Comparison of ENCODE assay signal across 8 mouse cellular contexts in genomic region chr5:137315084-137315903, GRCm38 (mm10). TPM values are rescaled to one million over a fixed set of nuclear protein-coding genes. Genes with fewer than 3 reads are reported as not detected.
DNase-seq lines count a peak whose midpoint lies in the region; ATAC-seq lines count a peak whose summit lies in the region.

No protein-coding gene starts in this region.

- peak; percentile 64 to 66 for DNase-seq in cerebellum, postnatal 10 days
- no peak for DNase-seq in cerebellum, adult 11 months
- peak; percentile 50 for DNase-seq in 416B (ENCODE audit: low read depth)
- DNase-seq in embryonic facial prominence, embryonic 10.5 days (ENCODE audit: low spot score), result peak; percentile 66
- DNase-seq in hindbrain, embryonic 14.5 days (ENCODE audit: low spot score), result no peak
- DNase-seq in left cerebral cortex, postnatal 25 days (ENCODE audit: low spot score in 2 of 2), result no peak

- no peak overlapping the region for H3K9ac ChIP-seq in hindbrain, embryonic 14.5 days
- H3K9ac ChIP-seq in liver, embryonic 15.5 days, result no peak overlapping the region
- no peak overlapping the region for H3K9ac ChIP-seq in neural tube, embryonic 14.5 days (replicated peaks; ENCODE audit: low read depth, low read length)

- no peaks in the 10 kb centered on the region for H3K9me3 ChIP-seq in embryonic facial prominence, embryonic 10.5 days
- no peaks in the 10 kb centered on the region for H3K9me3 ChIP-seq in hindbrain, embryonic 14.5 days (ENCODE audit: control insufficient read depth, low read length)
- H3K9me3 ChIP-seq in liver, embryonic 15.5 days (replicated peaks), result no peaks in the 10 kb centered on the region
- H3K9me3 ChIP-seq in neural tube, embryonic 14.5 days (ENCODE audit: control insufficient read depth, low read length), result no peaks in the 10 kb centered on the region

- H3K27me3 ChIP-seq in embryonic facial prominence, embryonic 10.5 days (replicated peaks; ENCODE audit: low read depth, poor library complexity, severe bottlenecking), result no peaks in the 10 kb centered on the region
- H3K27me3 ChIP-seq in hindbrain, embryonic 14.5 days (ENCODE audit: control insufficient read depth, insufficient read depth, low read length), result no peaks in the 10 kb centered on the region
- 0 out of 2 replicates have a peak, but pooled peaks cover 4% of the 10 kb centered on the region for H3K27me3 ChIP-seq in liver, embryonic 15.5 days
- H3K27me3 ChIP-seq in neural tube, embryonic 14.5 days (ENCODE audit: control insufficient read depth, insufficient read depth, low read length), result no peaks in the 10 kb centered on the region

- intact Hi-C loops in left cerebral cortex, postnatal 25 days (cut with DNase I), result no loop called here

- no peak overlapping the region for H3K4me2 ChIP-seq in hindbrain, embryonic 14.5 days (replicated peaks)
- no peak overlapping the region for H3K4me2 ChIP-seq in liver, embryonic 15.5 days
- H3K4me2 ChIP-seq in neural tube, embryonic 14.5 days (ENCODE audit: low read depth, low read length), result no peak overlapping the region

- WGBS in embryonic facial prominence, embryonic 10.5 days, result 40% methylated on average over 30 of the region's 30 CpGs
- 41% methylated on average over 30 of the region's 30 CpGs for WGBS in hindbrain, embryonic 14.5 days
- 52% methylated on average over 28 of the region's 30 CpGs for WGBS in liver, embryonic 15.5 days (ENCODE audit: insufficient replicate concordance)
- 40% methylated on average over 30 of the region's 30 CpGs for WGBS in neural tube, embryonic 14.5 days

- peak; percentile 25; the same call in 1 of the 2 replicates for ATAC-seq in hindbrain, embryonic 14.5 days (ENCODE audit: low FRiP score)
- ATAC-seq in liver, embryonic 15.5 days (ENCODE audit: insufficient read depth), result 0 out of 2 replicates have a peak, but pooled peaks have one; percentile 7
- peak; percentile 21; the same call in 1 of the 2 replicates for ATAC-seq in neural tube, embryonic 14.5 days (ENCODE audit: low read depth)

- H3K4me3 ChIP-seq in embryonic facial prominence, embryonic 10.5 days, result peak overlapping the region; percentile 83
- H3K4me3 ChIP-seq in hindbrain, embryonic 14.5 days (replicated peaks; ENCODE audit: low read length), result no peak overlapping the region
- H3K4me3 ChIP-seq in liver, embryonic 15.5 days (replicated peaks), result no peak overlapping the region
- H3K4me3 ChIP-seq in neural tube, embryonic 14.5 days (ENCODE audit: low read depth, low read length), result no peak overlapping the region

- H3K36me3 ChIP-seq in embryonic facial prominence, embryonic 10.5 days (replicated peaks), result peaks cover 48% of the 10 kb centered on the region
- peaks cover 30% of the 10 kb centered on the region for H3K36me3 ChIP-seq in hindbrain, embryonic 14.5 days (replicated peaks; ENCODE audit: control insufficient read depth, insufficient read depth)
- peaks cover 1% of the 10 kb centered on the region; the same call in 1 of the 2 replicates for H3K36me3 ChIP-seq in liver, embryonic 15.5 days (replicated peaks)
- H3K36me3 ChIP-seq in neural tube, embryonic 14.5 days (ENCODE audit: control insufficient read depth, insufficient read depth, low read length), result peaks cover 9% of the 10 kb centered on the region

- peaks cover 44% of the 10 kb centered on the region for H3K4me1 ChIP-seq in embryonic facial prominence, embryonic 10.5 days
- H3K4me1 ChIP-seq in hindbrain, embryonic 14.5 days (replicated peaks; ENCODE audit: control insufficient read depth, insufficient read depth, low read length), result peaks cover 12% of the 10 kb centered on the region
- peaks cover 54% of the 10 kb centered on the region for H3K4me1 ChIP-seq in liver, embryonic 15.5 days (replicated peaks)
- H3K4me1 ChIP-seq in neural tube, embryonic 14.5 days (ENCODE audit: control insufficient read depth, insufficient read depth, low read length), result peaks cover 5% of the 10 kb centered on the region; the same call in 1 of the 2 replicates

- H3K27ac ChIP-seq in embryonic facial prominence, embryonic 10.5 days (replicated peaks), result peak overlapping the region; percentile 95
- no peak overlapping the region for H3K27ac ChIP-seq in hindbrain, embryonic 14.5 days
- no peak overlapping the region for H3K27ac ChIP-seq in liver, embryonic 15.5 days (replicated peaks)
- no peak overlapping the region for H3K27ac ChIP-seq in neural tube, embryonic 14.5 days (ENCODE audit: low read depth, low read length)

RNA-seq across cellular contexts. Expression of gene Trip6, which starts 1.1 kb away (rescaled TPM):
- 73.1 and 76.2 TPM in 2 replicates for polyA plus RNA-seq in embryonic facial prominence, embryonic 10.5 days (2016; fragmentation: Nextera tagmentation; extraction: Ambion mirVana)
- polyA plus RNA-seq in hindbrain, embryonic 14.5 days (2014; fragmentation: Nextera tagmentation; extraction: Ambion mirVana), result 11.1 and 12.2 TPM in 2 replicates
- 8.2 and 11.2 TPM in 2 replicates for polyA plus RNA-seq in liver, embryonic 15.5 days (2015; fragmentation: Nextera tagmentation; extraction: Ambion mirVana)
- 8.0 and 11.5 TPM in 2 replicates for polyA plus RNA-seq in neural tube, embryonic 14.5 days (2014; fragmentation: Nextera tagmentation; extraction: Ambion mirVana)
- 1 to 10 TPM; 4.3 to 5.9 TPM for total RNA-seq in left cerebral cortex, postnatal 25 days (2021)

RNA-seq across cellular contexts. Expression of gene Srrt, which starts 7.8 kb away (rescaled TPM):
- 191 and 214 TPM in 2 replicates for polyA plus RNA-seq in embryonic facial prominence, embryonic 10.5 days (2016; fragmentation: Nextera tagmentation; extraction: Ambion mirVana)
- 75.0 and 81.0 TPM in 2 replicates for polyA plus RNA-seq in hindbrain, embryonic 14.5 days (2014; fragmentation: Nextera tagmentation; extraction: Ambion mirVana)
- 68.0 and 76.9 TPM in 2 replicates for polyA plus RNA-seq in liver, embryonic 15.5 days (2015; fragmentation: Nextera tagmentation; extraction: Ambion mirVana)
- polyA plus RNA-seq in neural tube, embryonic 14.5 days (2014; fragmentation: Nextera tagmentation; extraction: Ambion mirVana), result 81.8 and 91.5 TPM in 2 replicates
- total RNA-seq in left cerebral cortex, postnatal 25 days (2021), result 100 to 1,000 TPM; 176 to 178 TPM

RNA-seq across cellular contexts. Expression of gene Slc12a9, which starts 18.1 kb away (rescaled TPM):
- 12.6 and 13.4 TPM in 2 replicates for polyA plus RNA-seq in embryonic facial prominence, embryonic 10.5 days (2016; fragmentation: Nextera tagmentation; extraction: Ambion mirVana)
- polyA plus RNA-seq in hindbrain, embryonic 14.5 days (2014; fragmentation: Nextera tagmentation; extraction: Ambion mirVana), result 14.9 and 17.6 TPM in 2 replicates
- polyA plus RNA-seq in liver, embryonic 15.5 days (2015; fragmentation: Nextera tagmentation; extraction: Ambion mirVana), result 3.2 and 3.8 TPM in 2 replicates
- polyA plus RNA-seq in neural tube, embryonic 14.5 days (2014; fragmentation: Nextera tagmentation; extraction: Ambion mirVana), result 16.4 and 17.8 TPM in 2 replicates
- 10 to 100 TPM; 21.3 to 23.2 TPM for total RNA-seq in left cerebral cortex, postnatal 25 days (2021)

RNA-seq across cellular contexts. Expression of gene Ufsp1, which starts 20.9 kb away (rescaled TPM):
- 7.8 and 8.3 TPM in 2 replicates for polyA plus RNA-seq in embryonic facial prominence, embryonic 10.5 days (2016; fragmentation: Nextera tagmentation; extraction: Ambion mirVana)
- polyA plus RNA-seq in hindbrain, embryonic 14.5 days (2014; fragmentation: Nextera tagmentation; extraction: Ambion mirVana), result 22.3 and 22.6 TPM in 2 replicates
- 7.4 and 9.6 TPM in 2 replicates for polyA plus RNA-seq in liver, embryonic 15.5 days (2015; fragmentation: Nextera tagmentation; extraction: Ambion mirVana)
- 19.7 and 24.0 TPM in 2 replicates for polyA plus RNA-seq in neural tube, embryonic 14.5 days (2014; fragmentation: Nextera tagmentation; extraction: Ambion mirVana)
- total RNA-seq in left cerebral cortex, postnatal 25 days (2021), result 10 to 100 TPM in 1 of 2 experiments, 1 to 10 TPM in 1; 9.8 to 13.3 TPM

RNA-seq across cellular contexts. Expression of gene Ache, which starts 28.0 kb away (rescaled TPM):
- 3.8 and 4.5 TPM in 2 replicates for polyA plus RNA-seq in embryonic facial prominence, embryonic 10.5 days (2016; fragmentation: Nextera tagmentation; extraction: Ambion mirVana)
- polyA plus RNA-seq in hindbrain, embryonic 14.5 days (2014; fragmentation: Nextera tagmentation; extraction: Ambion mirVana), result 56.7 and 68.4 TPM in 2 replicates
- 17.2 and 20.7 TPM in 2 replicates for polyA plus RNA-seq in liver, embryonic 15.5 days (2015; fragmentation: Nextera tagmentation; extraction: Ambion mirVana)
- 61.8 and 79.1 TPM in 2 replicates for polyA plus RNA-seq in neural tube, embryonic 14.5 days (2014; fragmentation: Nextera tagmentation; extraction: Ambion mirVana)
- total RNA-seq in left cerebral cortex, postnatal 25 days (2021), result 10 to 100 TPM; 54.9 to 63.3 TPM

Comparison
In these comparisons a context has a peak if more than half of its experiments do, and no peak if none do; other contexts are left out.
1. DNase-seq: peak in cerebellum, postnatal 10 days (2 of 2), 416B (single experiment) and embryonic facial prominence, embryonic 10.5 days (single experiment); none in cerebellum, adult 11 months (single experiment), hindbrain, embryonic 14.5 days (single experiment) and left cerebral cortex, postnatal 25 days (0 of 2).
2. Peak in every context shown above with its lines, with median percentiles within 50 percentile points of each other: ATAC-seq.